Mouse (Mus musculus) neutrophil, adult 5-6 weeks (primary cell): Measurements from ENCODE around the gene Fhad1. TPM values are rescaled to one million over a fixed set of nuclear protein-coding genes. Genes with fewer than 3 reads are reported as not detected.
"Not testable (repeated sequence)": the region's sequence is repeated elsewhere in the genome, so short reads cannot be mapped to it uniquely, and the experiment has no call there.

ENCODE experiments used
- ATAC-seq: fragments of 151-379, 151-347 bp; 2 replicates; pipeline ENCODE4 v1.8.0; 2017; ENCODE audit warnings: mild to moderate bottlenecking, moderate TSS enrichment; ENCODE audit not compliant: insufficient number of reproducible peaks, poor library complexity, low FRiP score, severe bottlenecking; ENCODE audit errors: extremely low read depth
- total RNA-seq: library from RNA; stranded (forward); fragments of 200-1000 nt; gene quantifications from 2 replicates; pipeline ENCODE4 v1.2.3, GENCODE M21; 2017

Gene Fhad1
- total RNA-seq, 1 experiment from 2014 or later, result not detected

DNA sequence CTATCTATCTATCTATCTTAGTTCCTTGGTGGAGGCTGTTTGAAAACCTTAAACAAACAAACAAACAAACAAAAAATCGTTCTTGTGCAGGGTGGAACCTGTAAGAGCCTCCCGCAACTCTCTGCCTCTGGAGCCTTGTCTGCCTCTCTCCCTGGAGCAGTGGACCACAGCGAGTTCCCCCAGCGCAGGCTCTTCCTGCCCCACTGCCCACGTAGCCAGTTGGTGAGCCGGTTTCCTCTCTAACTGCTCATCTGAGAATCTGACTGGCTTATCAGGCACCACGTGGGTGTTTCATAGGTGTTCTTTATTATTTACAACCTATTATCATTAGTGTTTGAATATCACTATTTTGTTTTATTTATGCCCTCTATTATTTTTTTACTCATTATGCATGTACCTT lies 31.6 kb upstream of the Fhad1 start:
- ATAC-seq, result no peak

DNA sequence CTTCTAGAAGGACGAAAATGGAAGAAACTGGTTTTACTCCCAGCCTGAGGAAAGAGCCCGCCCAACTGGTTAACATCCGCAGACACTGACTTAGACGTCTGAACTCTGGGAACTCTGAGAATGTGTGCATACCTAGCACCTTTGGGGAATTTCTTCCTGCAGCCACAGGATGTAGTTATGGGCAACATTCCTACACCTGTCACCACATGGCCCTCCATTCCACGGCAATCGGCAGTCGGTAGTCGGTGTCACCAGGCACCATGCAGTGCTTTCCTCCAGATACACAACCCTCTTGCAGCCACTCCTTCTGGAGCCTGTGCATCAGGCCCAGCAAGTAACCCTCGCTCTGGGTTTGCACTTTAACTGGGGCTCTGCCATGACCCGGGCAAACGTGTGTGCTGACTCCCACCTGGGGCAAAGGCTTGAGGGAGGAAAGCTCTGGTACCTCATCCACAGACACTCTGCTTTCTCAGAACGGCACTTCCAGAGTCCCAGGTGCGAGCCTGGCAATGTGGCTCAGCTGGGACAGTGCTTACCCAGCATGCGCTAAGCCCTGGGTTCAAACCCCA lies 30.8 kb upstream of the Fhad1 start:
- no peak for ATAC-seq

DNA sequence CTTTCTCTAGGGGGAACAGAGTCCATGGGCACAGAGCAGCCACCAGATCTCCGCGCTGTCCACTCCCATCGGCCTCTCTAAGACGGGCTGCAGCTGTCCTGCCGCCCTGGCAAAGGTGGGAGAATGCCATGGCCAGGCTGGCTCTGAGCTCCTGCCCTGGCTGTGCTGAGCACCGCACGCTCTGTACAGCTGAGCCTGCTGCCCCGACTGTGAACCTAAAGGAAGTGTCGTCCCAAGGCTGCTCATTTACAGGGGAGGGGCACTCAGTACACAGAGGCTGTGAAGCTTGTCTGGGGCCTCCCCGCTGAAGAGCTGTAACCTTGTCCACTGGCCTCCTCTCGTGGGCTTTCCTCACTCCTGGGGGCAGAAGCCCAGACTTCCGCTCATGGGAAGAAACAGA lies 29.6 kb upstream of the Fhad1 start:
- no peak for ATAC-seq

DNA sequence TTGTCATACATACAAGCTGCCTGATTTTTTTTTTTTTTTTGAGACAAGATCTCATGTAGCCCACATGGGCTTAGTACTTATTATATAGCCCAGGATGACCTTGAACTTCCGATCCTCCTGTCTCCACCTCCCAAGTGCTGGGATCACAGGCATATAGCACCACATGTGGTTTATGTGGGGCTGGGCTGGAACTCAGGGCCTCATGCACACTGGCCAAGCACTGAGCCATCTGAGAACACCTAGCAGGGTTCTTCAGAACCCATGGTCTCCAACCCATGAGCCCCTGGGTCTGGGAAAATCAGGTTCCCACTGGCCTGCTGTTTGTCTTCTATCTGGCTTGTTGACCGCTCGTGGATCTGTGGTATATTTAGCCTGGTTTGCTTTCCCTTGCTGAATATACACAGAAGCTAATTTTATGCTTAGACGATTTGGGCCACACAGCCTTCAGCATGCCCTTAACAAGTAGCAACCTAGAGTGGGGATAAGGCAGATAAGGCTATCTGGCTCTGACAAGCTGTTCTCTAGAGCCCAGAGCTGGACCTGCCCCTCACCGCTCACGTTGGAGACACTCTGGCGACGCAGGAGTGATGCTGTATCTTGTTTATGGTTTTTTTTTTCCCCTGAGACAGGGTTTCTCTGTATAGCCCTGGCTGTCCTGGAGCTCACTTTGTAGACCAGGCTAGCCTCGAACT lies 24.9 kb upstream of the Fhad1 start:
- ATAC-seq, result no peak

DNA sequence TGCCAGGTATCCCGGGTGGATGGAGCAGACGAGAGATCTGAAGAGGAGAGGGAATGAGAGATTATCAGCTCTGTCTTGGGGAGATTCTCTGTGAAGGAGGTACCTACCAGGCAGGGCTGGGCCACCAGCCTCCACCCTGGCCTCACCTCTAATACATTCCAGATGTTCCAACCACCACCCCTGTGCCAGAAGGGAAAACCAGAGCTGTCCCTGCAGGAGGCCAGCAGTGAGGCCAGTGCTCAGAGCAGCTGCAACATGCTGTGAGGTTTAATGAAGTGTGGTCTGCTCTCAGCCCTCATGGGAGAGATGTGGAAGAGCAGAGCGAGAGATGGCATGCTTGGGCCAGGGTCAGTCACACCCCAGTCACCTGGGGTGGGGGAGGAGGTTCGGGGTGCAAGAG lies 23.0 kb upstream of the Fhad1 start:
- ATAC-seq, result no peak

DNA sequence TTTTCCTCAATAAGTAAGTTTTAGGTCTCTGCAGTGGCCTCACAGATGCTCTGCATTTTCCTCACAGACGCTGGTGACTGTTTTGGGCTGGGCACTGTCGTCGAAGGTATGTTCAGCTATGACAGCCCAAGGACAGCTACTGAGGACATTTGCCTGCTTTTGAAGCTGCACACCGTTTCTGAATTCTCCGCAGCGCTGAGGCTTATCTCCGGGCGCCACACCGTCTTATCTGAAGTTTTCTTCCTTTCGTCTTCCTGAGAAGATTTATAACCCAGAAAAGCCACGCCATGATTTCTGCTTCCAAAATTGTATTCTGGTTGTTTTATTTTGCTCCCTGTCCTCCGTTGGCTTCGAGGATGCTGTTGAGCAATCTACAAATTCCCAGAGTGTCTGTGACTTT lies 13.7 kb upstream of the Fhad1 start:
- ATAC-seq, result no peak

DNA sequence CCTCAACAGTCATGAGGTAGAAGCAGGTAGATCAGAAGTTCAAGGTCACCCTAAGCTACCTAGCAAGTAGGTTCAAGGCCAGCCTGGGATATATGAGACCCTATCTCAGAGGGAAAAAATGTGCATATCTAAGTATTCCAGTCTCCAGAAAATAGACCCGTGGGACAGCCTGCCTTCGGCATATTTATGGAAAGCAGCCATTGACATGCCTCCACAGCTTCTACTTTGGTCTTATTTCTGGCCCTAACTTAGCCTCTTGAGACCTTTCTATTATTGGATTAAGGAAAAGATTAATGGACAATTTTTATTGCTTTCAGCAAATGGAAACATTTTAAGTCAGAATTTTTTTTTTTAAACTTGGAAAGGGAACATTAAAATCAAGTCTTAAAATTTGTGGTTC lies 12.1 kb upstream of the Fhad1 start:
- no peak for ATAC-seq

DNA sequence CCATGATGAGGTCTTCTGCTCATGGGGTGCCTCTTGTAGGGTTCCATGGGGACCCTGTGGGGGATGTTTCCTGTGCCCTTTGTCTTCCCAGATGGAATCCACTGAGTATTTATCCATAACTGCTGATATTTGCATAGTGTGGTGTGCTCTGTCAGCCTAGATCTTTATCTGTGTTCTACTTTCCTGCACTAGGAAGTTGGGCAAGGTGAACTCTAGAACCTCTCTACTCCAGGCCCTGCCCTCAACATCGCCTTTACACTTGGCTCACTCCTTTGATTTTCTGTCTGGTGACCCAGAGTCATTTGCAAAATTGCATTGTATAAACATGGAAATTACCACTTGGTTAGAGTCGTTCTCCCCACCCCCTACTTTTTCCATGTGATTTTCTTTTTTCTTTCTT lies 9.7 kb upstream of the Fhad1 start:
- ATAC-seq, result no peak

DNA sequence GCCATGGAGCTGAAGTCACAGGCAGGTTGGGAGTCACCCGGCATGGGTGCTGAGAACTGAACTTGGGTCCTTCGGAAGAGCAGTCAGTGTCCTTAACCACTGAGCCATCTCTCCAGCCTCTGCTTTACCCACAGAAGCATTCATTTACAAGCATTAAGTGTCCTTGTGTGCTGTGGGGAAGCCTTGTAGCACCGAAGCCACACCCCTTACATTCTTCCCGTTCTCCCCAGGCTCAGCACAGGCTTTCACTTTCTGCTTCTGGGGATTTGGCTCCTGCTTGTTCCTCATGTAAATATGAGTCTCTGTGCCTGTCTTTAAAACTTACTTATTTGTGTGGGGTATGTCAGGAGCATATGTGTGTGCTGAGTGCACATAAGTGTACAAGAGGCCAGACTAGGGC lies 8.3 kb upstream of the Fhad1 start:
- no peak for ATAC-seq

DNA sequence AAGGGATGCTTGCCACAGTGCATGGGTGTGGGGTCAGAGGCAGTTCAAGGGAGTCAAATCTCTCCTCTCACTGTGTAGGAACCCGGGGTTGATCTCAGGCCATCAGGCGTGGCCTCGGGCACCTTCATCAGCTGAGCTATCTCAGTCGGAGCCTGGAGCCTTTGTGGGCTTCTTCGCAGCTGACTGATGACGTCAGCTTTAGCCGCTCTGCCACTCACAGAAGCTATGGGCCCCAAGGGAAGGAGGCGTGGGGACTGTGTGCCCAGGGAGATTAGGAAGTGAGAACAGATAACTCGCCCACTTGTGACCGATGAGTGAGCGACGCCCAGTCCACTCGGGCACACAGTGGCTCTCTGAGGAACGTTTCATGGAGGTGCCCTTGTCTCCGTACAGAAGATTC lies 2.8 kb upstream of the Fhad1 start:
- no peak; the same call in 1 of the 2 replicates for ATAC-seq

DNA sequence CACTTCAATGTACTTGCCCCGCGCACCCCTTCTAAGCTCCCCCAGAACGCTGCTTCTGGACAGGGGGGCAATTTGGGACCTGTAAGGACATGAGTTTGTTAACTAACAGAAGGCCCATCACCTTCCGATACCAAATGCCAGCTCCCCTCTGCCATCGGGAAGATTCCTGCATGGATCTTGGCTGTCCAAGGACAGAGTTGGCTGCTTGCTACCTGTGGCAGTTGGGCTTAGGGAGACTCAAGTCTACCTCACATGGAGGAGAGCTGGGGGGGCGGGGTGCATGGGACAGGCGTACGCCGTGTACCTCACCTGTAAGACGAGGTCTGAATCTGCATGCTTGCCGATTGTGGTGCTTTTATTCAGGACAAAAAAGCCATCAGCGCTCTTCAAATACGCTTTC lies 3.6 kb downstream of the Fhad1 start:
- ATAC-seq, result no peak

DNA sequence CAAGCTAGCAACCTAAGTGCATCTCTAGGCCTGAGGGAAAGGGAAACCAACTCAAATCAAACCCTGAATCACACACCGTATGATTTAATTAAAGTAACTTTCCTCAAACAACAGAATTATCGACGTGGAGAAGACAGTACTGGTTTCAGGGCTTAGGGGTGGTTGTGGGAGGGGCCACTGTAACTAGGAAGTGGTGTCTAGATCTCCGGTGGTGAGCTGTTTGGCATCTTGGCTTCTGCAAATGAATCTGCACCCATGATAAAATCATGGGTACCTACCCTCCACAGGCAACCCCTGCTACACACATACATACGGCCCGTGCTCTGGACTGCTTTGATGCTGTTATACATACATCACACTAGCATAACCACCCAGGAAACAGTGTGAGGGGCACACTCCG lies 4.4 kb downstream of the Fhad1 start:
- ATAC-seq, result no peak

DNA sequence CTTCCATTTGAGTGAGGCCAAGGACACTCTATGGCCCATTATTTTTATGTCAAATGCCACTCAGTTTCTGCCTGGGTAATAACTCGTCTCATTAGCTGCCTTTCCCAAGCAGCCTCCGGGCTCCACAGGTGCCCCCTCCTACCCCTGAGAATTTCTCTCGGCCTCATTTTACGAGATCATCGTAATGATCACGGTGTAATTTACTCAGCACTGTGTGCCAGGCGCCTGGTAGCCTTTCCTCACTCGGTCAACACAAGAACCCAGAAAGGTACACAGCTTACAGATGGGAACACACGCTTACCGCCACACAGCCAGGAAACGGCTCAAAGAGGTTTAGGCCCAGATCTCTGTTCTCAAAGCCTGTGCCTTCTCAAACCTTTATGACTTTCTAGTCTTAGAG lies 6.7 kb downstream of the Fhad1 start:
- no peak for ATAC-seq

DNA sequence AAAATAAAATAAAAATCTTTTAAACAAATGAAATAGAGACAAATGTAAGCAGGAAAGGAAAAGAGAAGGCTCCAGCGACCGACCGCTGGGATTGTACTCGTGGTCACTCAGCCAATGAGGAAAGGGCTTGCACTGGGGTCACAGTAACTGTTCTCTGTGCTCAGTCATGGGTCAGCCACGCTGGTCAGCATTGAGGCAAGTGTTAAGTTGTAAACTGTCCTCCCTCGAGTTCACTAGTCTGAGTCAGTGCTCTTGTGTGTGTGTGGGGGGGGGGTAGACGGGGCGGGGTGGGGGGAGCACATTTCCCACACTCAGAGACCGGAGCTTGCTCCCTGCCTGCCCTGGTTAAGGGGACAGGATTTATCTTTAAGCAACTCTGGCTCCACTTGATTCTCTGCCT lies 14.3 kb downstream of the Fhad1 start:
- ATAC-seq, result no peak

DNA sequence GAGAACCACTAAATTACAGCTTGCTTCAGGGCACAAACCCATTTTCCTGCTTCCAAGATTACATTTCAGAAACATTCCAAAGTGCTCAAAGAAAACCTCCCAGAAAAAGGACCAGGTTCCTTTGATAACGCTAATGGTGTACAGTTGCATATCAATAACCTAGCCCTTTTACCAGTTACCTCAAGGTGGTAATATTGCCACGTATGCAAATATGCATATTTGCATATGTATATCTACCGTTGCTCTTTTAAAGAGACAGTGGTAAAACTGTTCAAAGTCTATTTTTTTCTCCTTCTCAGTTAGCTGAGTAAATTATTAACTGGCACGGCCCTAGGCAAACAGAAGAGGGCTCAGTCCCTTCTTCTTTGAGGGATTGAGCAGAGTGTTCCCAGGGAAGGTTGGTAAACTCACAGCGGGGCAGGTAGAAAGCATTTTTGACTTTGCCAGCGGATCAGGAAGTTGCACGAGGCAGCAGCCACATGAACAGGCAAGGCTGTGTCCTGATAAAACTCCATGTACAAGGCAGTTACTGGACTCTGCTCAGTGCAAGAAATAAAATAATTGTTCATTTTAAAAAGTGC lies 15.3 kb downstream of the Fhad1 start:
- ATAC-seq, result no peak

DNA sequence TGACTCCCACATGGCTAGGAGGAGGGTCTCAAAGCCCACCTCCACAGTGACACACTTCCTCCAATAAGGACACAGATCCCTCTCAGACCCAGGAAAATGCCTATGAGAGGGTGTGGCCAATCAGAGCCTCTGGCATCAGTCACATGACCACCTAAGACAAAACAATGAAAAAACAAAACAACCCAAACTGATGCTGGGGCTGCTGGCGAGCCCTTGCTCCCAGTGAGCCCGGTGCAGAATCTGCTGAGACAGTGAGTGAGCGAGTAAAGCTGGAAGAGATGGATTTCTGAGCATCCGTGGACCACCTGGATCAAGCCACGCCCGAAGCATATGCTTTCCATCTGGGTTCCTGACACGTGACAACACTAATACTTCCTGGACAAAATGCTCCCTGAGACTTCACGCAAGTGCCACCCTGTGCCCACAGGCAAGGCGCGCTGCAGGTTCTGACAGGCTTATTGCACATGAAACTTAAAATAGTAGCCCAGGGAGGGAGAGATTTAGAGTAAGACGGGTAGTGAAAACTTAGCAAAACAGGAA lies 16.5 kb downstream of the Fhad1 start:
- ATAC-seq, result no peak

DNA sequence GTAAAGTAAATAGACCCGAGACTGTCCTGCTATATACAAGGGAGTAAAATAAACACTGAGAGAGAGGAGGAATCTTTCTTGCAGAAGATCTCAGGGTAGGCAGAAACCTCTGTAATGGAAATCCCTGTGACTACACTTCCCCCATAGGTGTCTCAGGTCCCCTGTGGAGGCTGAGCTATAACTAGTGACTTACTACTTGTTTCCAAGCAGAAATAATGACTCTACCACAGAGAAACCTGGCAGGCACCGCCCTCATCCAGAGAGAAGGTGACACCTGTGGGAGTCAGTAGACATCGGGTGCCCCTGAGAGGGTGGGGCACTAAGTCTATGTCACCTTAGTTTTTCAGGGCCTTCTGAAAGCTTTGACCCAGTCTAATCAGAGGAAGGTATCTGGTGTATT lies 18.0 kb downstream of the Fhad1 start:
- ATAC-seq, result no peak

DNA sequence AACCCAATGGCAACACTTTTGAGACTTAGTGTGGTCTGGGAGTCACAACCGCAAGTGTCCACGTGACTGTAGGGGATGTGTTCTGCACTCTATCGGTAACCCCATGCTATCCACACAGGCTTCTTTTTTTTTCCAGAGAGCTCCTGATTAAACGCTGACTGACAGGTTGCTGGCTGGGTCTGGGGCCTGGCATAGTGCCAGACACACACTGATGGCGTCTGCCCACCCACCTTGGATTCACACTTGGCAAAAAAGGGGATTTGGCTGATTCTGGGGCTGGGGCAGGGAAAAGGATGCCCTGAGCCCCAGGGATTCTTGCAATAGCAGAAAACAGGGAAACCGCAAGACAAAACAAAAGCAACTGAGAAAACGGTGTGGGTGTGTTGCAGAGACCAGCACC lies 18.8 kb downstream of the Fhad1 start:
- no peak for ATAC-seq

DNA sequence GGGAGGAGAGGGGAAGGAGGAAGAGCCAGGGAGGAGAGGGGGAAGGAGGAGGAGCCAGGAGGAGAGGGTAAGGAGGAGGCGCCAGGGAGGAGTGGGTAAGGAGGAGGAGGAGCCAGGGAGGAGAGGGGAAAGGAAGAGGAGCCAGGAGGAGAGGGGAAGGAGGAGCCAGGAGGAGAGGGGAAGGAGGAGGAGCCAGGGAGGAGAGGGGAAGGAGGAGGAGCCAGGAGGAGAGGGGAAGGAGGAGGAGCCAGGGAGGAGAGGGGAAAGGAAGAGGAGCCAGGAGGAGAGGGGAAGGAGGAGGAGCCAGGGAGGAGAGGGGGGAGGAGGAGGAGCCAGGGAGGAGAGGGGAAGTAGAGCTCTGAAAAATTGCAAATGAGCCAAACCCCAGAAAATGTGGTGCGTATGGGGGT lies 20.8 kb downstream of the Fhad1 start:
- not testable (repeated sequence) for ATAC-seq

DNA sequence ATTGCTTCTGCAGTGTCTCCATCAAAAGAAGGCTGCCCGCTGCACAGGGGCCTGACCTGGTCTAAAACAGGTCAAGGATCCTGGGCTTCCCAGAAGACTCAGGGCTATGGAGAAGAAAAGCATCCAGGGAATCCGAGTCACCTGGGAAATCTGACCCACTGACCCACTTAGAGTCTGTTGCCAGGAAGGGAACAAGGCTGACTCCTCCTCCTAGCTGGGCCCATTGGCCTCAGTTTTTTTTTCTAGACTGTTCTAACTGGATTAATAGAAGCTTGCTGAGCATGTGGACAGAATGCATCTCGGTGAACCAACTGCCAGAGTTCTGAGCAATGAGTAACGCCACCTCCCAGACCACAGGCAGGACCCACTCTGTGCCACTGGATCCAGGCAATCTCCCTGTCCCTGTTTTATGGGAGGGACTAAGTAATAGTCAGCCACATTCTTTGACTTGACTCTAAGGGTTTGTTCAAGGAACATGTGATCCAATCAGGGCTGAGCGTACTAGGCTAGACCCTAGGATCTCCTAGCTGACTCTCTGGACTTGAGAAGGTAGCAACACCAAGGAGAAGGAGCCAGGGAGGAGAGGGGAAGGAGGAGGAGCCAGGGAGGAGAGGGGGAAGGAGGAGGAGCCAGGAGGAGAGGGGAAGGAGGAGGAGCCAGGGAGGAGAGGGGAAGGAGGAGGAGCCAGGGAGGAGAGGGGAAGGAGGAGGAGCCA lies 21.4 kb downstream of the Fhad1 start:
- no peak for ATAC-seq
